Mouse (Mus musculus) cerebellum, adult 2 months (tissue): ENCODE data around the gene Fam163b. TPM values are rescaled to one million over a fixed set of nuclear protein-coding genes. Genes with fewer than 3 reads are reported as not detected.

Experiments used
- DNase-seq, 2 experiments: peaks; one replicate each; pipeline ENCODE4 v3.0.0; 2021
- H3K27ac ChIP-seq: fragments of 200-500 bp; 2 replicates; pipeline ENCODE4 v1.5.1; 2012; ENCODE audit warnings: low read length, control low read depth, inconsistent platforms; ENCODE audit not compliant: insufficient read depth
- H3K27me3 ChIP-seq: fragments of 200-500 bp; 2 replicates; pipeline ENCODE4 v1.6.1; 2012; ENCODE audit warnings: inconsistent platforms, mild to moderate bottlenecking, low read length, moderate library complexity; ENCODE audit not compliant: control insufficient read depth, insufficient read depth
- H3K4me1 ChIP-seq: fragments of 200-500 bp; 2 replicates; pipeline ENCODE4 v1.6.1; 2011; ENCODE audit warnings: low read length; ENCODE audit not compliant: control insufficient read depth, insufficient read depth
- H3K4me3 ChIP-seq: fragments of 200-500 bp; replicated peaks from 2 replicates; pipeline ENCODE3; 2011; ENCODE audit warnings: mild to moderate bottlenecking, low read depth, low read length, control low read depth; ENCODE audit not compliant: insufficient read depth
- CTCF ChIP-seq: fragments of 200-500 bp; IDR thresholded peaks from 2 replicates; pipeline ENCODE4 v1.5.1; 2011; ENCODE audit warnings: low read depth, mild to moderate bottlenecking, control low read depth, low read length, moderate library complexity, borderline replicate concordance; ENCODE audit not compliant: insufficient read depth
- POLR2A ChIP-seq: fragments of 200-500 bp; IDR thresholded peaks from 2 replicates; pipeline ENCODE4 v1.6.1; 2011; ENCODE audit warnings: low read length, control low read depth, borderline replicate concordance; ENCODE audit not compliant: insufficient read depth
- WGBS: fragments of 180-500 bp; shearing (Covaris S2); methylation state at CpG from one replicate; pipeline ENCODE4 v1.1.7; 2018; 5-methylcytosine and 5-hydroxymethylcytosine counted together
- polyA plus RNA-seq: library from polyadenylated mRNA; depleted of rRNA; stranded (reverse); fragments of >200 nt; gene quantifications from 2 replicates; pipeline ENCODE4 v1.2.3, GENCODE M21; 2012

Gene Fam163b
- polyA plus RNA-seq, 1 experiment: 24.3 TPM

DNA sequence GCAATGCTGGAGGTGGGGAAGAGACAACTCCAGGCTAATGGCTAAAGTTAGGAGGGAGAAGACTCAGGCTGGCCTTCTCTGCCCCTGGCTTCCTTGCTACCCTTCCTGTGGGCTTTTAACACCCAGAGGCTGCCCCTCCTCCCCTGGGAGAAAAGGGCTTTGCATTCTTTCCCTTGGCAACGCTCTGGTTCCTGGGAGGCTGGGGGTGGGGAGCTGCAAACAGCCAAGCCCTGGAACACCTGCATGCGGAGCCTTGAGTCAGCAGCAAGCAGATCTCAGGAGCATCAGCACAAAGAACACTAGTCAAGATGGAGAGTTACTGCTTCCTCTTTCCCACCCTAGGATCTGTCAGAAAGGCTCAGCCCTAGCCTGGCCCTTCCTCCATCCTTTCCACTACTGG is 7.2 kb upstream of the Fam163b start:
- WGBS: 54% methylated on average over 2 of the region's 2 CpGs
- no peak overlapping the region for H3K4me3 ChIP-seq
- H3K27ac ChIP-seq: no peak overlapping the region
- DNase-seq: no peak
- H3K27me3 ChIP-seq: no peaks in the 10 kb centered on the region
- TF ChIP-seq POLR2A (no peak), CTCF (no peak)
- no peaks in the 10 kb centered on the region for H3K4me1 ChIP-seq

DNA sequence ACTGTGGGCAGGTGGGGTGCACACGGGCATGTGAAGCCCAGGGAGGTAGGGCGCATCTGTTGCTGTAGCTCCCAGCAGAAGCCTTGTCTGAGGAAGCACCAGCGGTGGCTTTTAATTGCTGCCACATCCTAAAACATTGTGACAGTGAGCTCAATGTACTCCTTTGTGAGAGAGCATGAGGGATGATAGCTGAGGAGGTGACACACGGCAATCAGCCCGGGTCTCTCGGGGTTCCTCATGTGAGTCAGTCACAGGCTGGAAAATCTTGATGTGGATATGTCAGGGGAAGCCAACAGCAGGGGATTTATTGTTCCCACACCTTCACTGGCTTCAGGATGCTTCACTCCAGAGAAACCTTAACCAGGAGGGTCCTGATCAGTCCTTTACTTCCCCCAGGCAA is 4.5 kb upstream of the Fam163b start:
- no peak for DNase-seq
- TF ChIP-seq POLR2A (no peak), CTCF (no peak)
- Histone ChIP-seq H3K4me1 (no peaks in the 10 kb centered on the region), H3K27ac (no peak overlapping the region), H3K27me3 (no peaks in the 10 kb centered on the region), H3K4me3 (no peak overlapping the region)
- WGBS: 88% methylated on average over 6 of the region's 6 CpGs

DNA sequence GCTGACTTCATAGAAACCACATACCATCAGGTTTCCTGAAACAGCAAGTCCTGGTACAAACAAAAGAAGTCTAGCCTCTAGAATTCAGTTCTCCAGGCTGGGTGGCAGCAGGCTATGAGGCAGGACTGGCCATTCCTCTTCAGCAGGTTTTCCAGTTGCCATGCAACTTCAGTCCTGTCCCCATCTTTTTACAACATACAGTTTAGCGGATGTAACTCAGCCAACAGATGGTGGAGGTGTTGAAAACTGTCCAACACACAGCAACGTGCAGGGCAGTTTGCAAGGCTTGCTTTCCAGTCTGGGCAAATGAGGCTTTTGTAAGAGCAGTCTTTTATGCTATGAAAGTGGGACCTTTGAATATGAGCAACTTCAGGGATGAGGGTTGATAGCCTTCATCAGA is 2.7 kb upstream of the Fam163b start:
- DNase-seq: no peak
- no peaks in the 10 kb centered on the region for H3K27me3 ChIP-seq
- WGBS: 20% methylated on average over 2 of the region's 2 CpGs
- no peaks in the 10 kb centered on the region for H3K4me1 ChIP-seq
- TF ChIP-seq POLR2A: no peak
- no peak for TF ChIP-seq CTCF
- no peak overlapping the region for H3K27ac ChIP-seq
- no peak overlapping the region for H3K4me3 ChIP-seq

DNA sequence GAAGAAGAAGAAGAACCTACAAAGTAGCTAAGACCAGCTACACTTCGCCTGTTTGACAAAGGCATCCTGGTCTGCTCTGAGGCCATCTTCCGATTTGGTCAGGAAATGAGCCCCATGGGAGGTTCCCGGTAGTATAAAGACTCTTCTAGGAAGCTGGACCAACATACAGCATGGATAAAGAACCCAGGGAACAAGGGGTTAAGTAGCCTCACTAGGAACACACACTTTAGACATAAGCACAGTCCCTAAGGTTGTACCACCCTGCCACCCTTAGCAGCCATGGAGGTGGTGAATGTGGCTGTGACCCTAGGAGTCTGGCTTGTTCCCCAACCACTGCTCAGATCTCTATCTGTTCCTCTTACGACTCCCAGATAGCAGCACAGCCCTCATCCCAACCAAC is 3.9 kb downstream of the Fam163b start:
- TF ChIP-seq POLR2A: no peak
- no peak for TF ChIP-seq CTCF
- Histone ChIP-seq H3K27me3 (no peaks in the 10 kb centered on the region), H3K4me3 (no peak overlapping the region), H3K27ac (no peak overlapping the region), H3K4me1 (no peaks in the 10 kb centered on the region)
- WGBS: 82% methylated on average over 4 of the region's 4 CpGs
- no peak for DNase-seq

DNA sequence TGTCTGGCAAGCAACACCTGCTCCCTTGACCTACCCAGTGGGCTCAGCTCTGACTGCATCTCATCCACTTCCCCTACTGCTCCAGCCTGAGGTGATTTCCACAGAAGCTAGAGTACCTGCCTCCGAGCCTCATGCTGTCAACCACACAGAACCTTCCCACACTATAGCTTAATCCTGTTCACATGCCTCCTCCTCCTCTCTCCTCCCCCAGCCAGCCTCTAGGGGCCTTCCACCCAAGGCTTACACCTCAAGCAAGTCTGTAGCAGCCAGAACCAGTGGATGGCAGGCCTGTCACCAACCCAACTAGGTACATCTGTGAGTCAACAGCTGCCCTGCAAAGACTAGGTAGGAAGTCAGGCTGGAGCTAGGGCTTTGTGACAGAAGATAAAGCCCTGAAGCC is 5.5 kb downstream of the Fam163b start:
- DNase-seq: no peak
- Histone ChIP-seq H3K4me1 (no peaks in the 10 kb centered on the region), H3K4me3 (no peak overlapping the region), H3K27ac (no peak overlapping the region), H3K27me3 (no peaks in the 10 kb centered on the region)
- no peak for TF ChIP-seq CTCF
- no peak for TF ChIP-seq POLR2A
- WGBS: 53% methylated on average over 1 of the region's 1 CpGs

GRCm38 (mm10) chr2:27136336-27136735 is 6.0 kb downstream of the Fam163b start:
- 45% methylated on average over 3 of the region's 3 CpGs for WGBS
- Histone ChIP-seq H3K4me1 (no peaks in the 10 kb centered on the region), H3K27me3 (no peaks in the 10 kb centered on the region), H3K4me3 (no peak overlapping the region), H3K27ac (no peak overlapping the region)
- DNase-seq: no peak
- TF ChIP-seq POLR2A (no peak), CTCF (no peak)

DNA sequence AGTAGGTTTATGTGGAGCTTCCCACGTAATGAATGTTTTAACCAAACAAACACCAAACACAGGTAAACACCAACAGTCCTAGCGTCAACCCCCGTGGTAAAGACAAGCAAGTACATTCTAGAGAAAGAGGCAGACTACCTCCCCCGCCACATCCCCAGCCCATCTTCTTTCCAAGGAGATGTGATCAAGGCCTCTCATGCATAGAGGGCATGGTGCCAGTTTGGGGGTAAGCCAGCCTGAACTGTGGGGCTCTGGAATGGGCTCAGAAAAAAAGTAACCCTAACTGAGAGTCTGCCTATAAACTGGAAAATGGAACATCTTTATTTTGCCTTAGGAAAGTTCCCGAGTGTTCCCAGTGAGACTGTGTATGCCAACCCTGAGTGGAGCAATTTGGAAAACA is 6.4 kb downstream of the Fam163b start:
- Histone ChIP-seq H3K27ac (no peak overlapping the region), H3K4me3 (no peak overlapping the region), H3K27me3 (no peaks in the 10 kb centered on the region), H3K4me1 (no peaks in the 10 kb centered on the region)
- 39% methylated on average over 5 of the region's 5 CpGs for WGBS
- DNase-seq: no peak
- TF ChIP-seq POLR2A: no peak
- TF ChIP-seq CTCF: no peak

DNA sequence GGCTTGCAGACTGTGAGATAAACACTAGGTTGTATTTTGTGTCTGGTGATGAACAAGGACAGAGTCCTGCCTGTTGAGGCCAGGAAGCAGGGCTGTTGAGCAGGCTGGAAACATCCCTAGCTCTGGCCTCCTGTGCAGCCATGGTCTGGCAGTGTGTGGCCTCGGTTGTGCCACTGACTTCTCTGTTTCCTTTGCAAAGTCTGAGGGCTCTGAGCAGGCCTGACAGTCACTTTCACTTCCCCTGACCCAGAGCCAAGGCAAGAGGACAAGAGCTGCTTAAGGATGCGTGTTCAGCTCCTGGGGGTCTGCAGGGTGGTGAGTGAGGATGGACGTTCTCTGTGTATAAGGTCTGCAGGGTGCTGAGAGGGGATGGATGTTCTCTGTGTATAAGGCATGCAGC is 13.3 kb downstream of the Fam163b start:
- no peak overlapping the region for H3K27ac ChIP-seq
- H3K4me3 ChIP-seq: no peak overlapping the region
- H3K4me1 ChIP-seq: no peaks in the 10 kb centered on the region
- WGBS: 64% methylated on average over 3 of the region's 3 CpGs
- TF ChIP-seq CTCF (no peak), POLR2A (no peak)
- no peak for DNase-seq
- H3K27me3 ChIP-seq: no peaks in the 10 kb centered on the region

DNA sequence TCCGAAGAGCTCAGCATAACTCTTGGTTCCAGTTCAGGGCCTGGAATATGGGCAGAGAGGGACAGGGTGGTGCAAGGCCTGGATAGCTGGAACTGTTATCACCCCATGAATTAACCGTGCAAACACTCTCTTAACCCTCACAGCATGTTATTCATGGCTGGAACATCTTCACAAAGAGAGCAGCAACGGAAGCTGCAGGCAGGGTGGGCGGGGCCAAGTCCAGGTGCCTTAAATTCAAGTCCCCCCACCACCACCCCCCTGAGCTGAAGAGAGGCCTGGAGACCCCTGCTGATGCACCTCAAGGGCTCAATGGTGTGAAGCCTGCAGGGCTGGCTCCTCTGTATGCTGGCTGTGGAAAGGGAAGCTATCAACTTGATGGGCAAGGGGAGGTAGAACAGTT is 15.8 kb downstream of the Fam163b start:
- Histone ChIP-seq H3K27me3 (no peaks in the 10 kb centered on the region), H3K4me1 (peaks cover 8% of the 10 kb centered on the region; the same call in 1 of the 2 replicates), H3K4me3 (no peak overlapping the region), H3K27ac (no peak overlapping the region)
- DNase-seq: no peak
- WGBS: 78% methylated on average over 4 of the region's 4 CpGs
- TF ChIP-seq CTCF (no peak), POLR2A (no peak)
